Mouse (Mus musculus): ENCODE measurements around the gene Capsl. TPM values are rescaled to one million over a fixed set of nuclear protein-coding genes. Genes with fewer than 3 reads are reported as not detected.

The Capsl gene
- polyA plus RNA-seq (2015; fragmentation: Nextera tagmentation; extraction: Ambion mirVana), result 5.3 and 5.8 TPM in 2 replicates

GRCm38 (mm10) chr15:9435534-9436180 is at the start of gene Capsl:
Gene Capsl, plus strand, starts transcription at chr15:9436028.
- Histone ChIP-seq H3K27ac (replicated peaks) (no peak within 1 kb of the TSS), H3K9ac (no peak within 1 kb of the TSS), H3K4me1 (replicated peaks) (no peaks in the 10 kb centered on the region), H3K4me2 (peak within 1 kb of the TSS; percentile 35; the same call in 1 of the 2 replicates), H3K4me3 (0 out of 2 replicates have a peak within 1 kb of the TSS, but pooled peaks have one; percentile 14), H3K27me3 (no peaks in the 10 kb centered on the region), H3K36me3 (no peaks in the 10 kb centered on the region), H3K9me3 (no peaks in the 10 kb centered on the region)
- peak; percentile 85 for ATAC-seq (ENCODE audit: low FRiP score, low read depth)
- 50% methylated on average over 12 of the region's 12 CpGs for WGBS

- H3K9ac ChIP-seq, result no peak overlapping the region
- H3K4me2 ChIP-seq, result no peak overlapping the region
- H3K27me3 ChIP-seq, result no peaks in the 10 kb centered on the region
- no peaks in the 10 kb centered on the region for H3K4me1 ChIP-seq (replicated peaks)
- ATAC-seq (ENCODE audit: low FRiP score, low read depth), result no peak
- no peak overlapping the region for H3K27ac ChIP-seq (replicated peaks)
- no peaks in the 10 kb centered on the region for H3K36me3 ChIP-seq
- 94% methylated on average over 3 of the region's 3 CpGs for WGBS
- no peaks in the 10 kb centered on the region for H3K9me3 ChIP-seq
- H3K4me3 ChIP-seq, result no peak overlapping the region
Observed at GRCm38 (mm10) chr15:9409475-9409874, 26.4 kb upstream of the Capsl start.

GRCm38 (mm10) chr15:9421163-9421562 is 14.7 kb upstream of the Capsl start:
- H3K9me3 ChIP-seq, result no peaks in the 10 kb centered on the region
- no peaks in the 10 kb centered on the region for H3K4me1 ChIP-seq (replicated peaks)
- no peaks in the 10 kb centered on the region for H3K36me3 ChIP-seq
- ATAC-seq (ENCODE audit: low FRiP score, low read depth), result no peak
- H3K27me3 ChIP-seq, result no peaks in the 10 kb centered on the region
- H3K4me3 ChIP-seq, result no peak overlapping the region
- no peak overlapping the region for H3K27ac ChIP-seq (replicated peaks)
- no peak overlapping the region for H3K4me2 ChIP-seq
- H3K9ac ChIP-seq, result no peak overlapping the region

GRCm38 (mm10) chr15:9427849-9428248 is 8.0 kb upstream of the Capsl start:
- H3K9me3 ChIP-seq, result no peaks in the 10 kb centered on the region
- no peak overlapping the region for H3K4me2 ChIP-seq
- no peak overlapping the region for H3K9ac ChIP-seq
- H3K27ac ChIP-seq (replicated peaks), result no peak overlapping the region
- no peak for ATAC-seq (ENCODE audit: low FRiP score, low read depth)
- no peaks in the 10 kb centered on the region for H3K27me3 ChIP-seq
- H3K36me3 ChIP-seq, result no peaks in the 10 kb centered on the region
- no peaks in the 10 kb centered on the region for H3K4me1 ChIP-seq (replicated peaks)
- H3K4me3 ChIP-seq, result no peak overlapping the region

- 92% methylated on average over 3 of the region's 3 CpGs for WGBS
- ATAC-seq (ENCODE audit: low FRiP score, low read depth), result no peak
Observed at GRCm38 (mm10) chr15:9429843-9430242, 6.0 kb upstream of the Capsl start.

GRCm38 (mm10) chr15:9451999-9452398 is 16.2 kb downstream of the Capsl start:
- H3K4me3 ChIP-seq, result no peak overlapping the region
- ATAC-seq (ENCODE audit: low FRiP score, low read depth), result no peak
- 91% methylated on average over 1 of the region's 1 CpGs for WGBS

More at GRCm38 (mm10) chr15:9429843-9430242, 6.0 kb upstream of the Capsl start:
- H3K36me3 ChIP-seq, result no peaks in the 10 kb centered on the region
- no peak overlapping the region for H3K27ac ChIP-seq (replicated peaks)
- H3K4me1 ChIP-seq (replicated peaks), result no peaks in the 10 kb centered on the region
- no peaks in the 10 kb centered on the region for H3K27me3 ChIP-seq
- no peak overlapping the region for H3K9ac ChIP-seq
- no peak overlapping the region for H3K4me2 ChIP-seq
- no peaks in the 10 kb centered on the region for H3K9me3 ChIP-seq
- H3K4me3 ChIP-seq, result no peak overlapping the region

GRCm38 (mm10) chr15:9452842-9453241 is 17.0 kb downstream of the Capsl start:
- H3K36me3 ChIP-seq, result no peaks in the 10 kb centered on the region
- no peak overlapping the region for H3K4me3 ChIP-seq
- WGBS, result 42% methylated on average over 1 of the region's 1 CpGs
- H3K4me1 ChIP-seq (replicated peaks), result no peaks in the 10 kb centered on the region
- H3K9ac ChIP-seq, result no peak overlapping the region
- H3K4me2 ChIP-seq, result no peak overlapping the region
- no peak overlapping the region for H3K27ac ChIP-seq (replicated peaks)
- no peak for ATAC-seq (ENCODE audit: low FRiP score, low read depth)
- H3K27me3 ChIP-seq, result no peaks in the 10 kb centered on the region
- H3K9me3 ChIP-seq, result no peaks in the 10 kb centered on the region

More at GRCm38 (mm10) chr15:9451999-9452398, 16.2 kb downstream of the Capsl start:
- Histone ChIP-seq H3K4me1 (replicated peaks) (no peaks in the 10 kb centered on the region), H3K27ac (replicated peaks) (no peak overlapping the region), H3K4me2 (no peak overlapping the region), H3K36me3 (no peaks in the 10 kb centered on the region), H3K9ac (no peak overlapping the region), H3K27me3 (no peaks in the 10 kb centered on the region), H3K9me3 (no peaks in the 10 kb centered on the region)

- no peak for ATAC-seq (ENCODE audit: low FRiP score, low read depth)
- WGBS, result 82% methylated on average over 4 of the region's 4 CpGs
- H3K36me3 ChIP-seq, result no peaks in the 10 kb centered on the region
- no peak overlapping the region for H3K4me3 ChIP-seq
- H3K27ac ChIP-seq (replicated peaks), result no peak overlapping the region
- H3K4me2 ChIP-seq, result no peak overlapping the region
- H3K9ac ChIP-seq, result no peak overlapping the region
- no peaks in the 10 kb centered on the region for H3K4me1 ChIP-seq (replicated peaks)
- H3K27me3 ChIP-seq, result no peaks in the 10 kb centered on the region
- no peaks in the 10 kb centered on the region for H3K9me3 ChIP-seq
Observed at GRCm38 (mm10) chr15:9454198-9454597, 18.4 kb downstream of the Capsl start.

- H3K9ac ChIP-seq, result no peak overlapping the region
- 74% methylated on average over 4 of the region's 4 CpGs for WGBS
- no peaks in the 10 kb centered on the region for H3K36me3 ChIP-seq
- H3K27ac ChIP-seq (replicated peaks), result no peak overlapping the region
- ATAC-seq (ENCODE audit: low FRiP score, low read depth), result peak; percentile 94
- no peaks in the 10 kb centered on the region for H3K4me1 ChIP-seq (replicated peaks)
- no peaks in the 10 kb centered on the region for H3K9me3 ChIP-seq
- H3K4me2 ChIP-seq, result no peak overlapping the region
- no peaks in the 10 kb centered on the region for H3K27me3 ChIP-seq
- H3K4me3 ChIP-seq, result no peak overlapping the region
Observed at GRCm38 (mm10) chr15:9455241-9455640, 19.4 kb downstream of the Capsl start.

- no peak overlapping the region for H3K9ac ChIP-seq
- H3K4me3 ChIP-seq, result no peak overlapping the region
- H3K27me3 ChIP-seq, result no peaks in the 10 kb centered on the region
- no peak overlapping the region for H3K27ac ChIP-seq (replicated peaks)
- no peaks in the 10 kb centered on the region for H3K9me3 ChIP-seq
- 71% methylated on average over 7 of the region's 7 CpGs for WGBS
- H3K36me3 ChIP-seq, result no peaks in the 10 kb centered on the region
- peak; percentile 27; the same call in 1 of the 2 replicates for ATAC-seq (ENCODE audit: low FRiP score, low read depth)
- H3K4me2 ChIP-seq, result no peak overlapping the region
- no peaks in the 10 kb centered on the region for H3K4me1 ChIP-seq (replicated peaks)
Observed at GRCm38 (mm10) chr15:9463521-9464027, 27.7 kb downstream of the Capsl start.

GRCm38 (mm10) chr15:9464039-9464438 is 28.2 kb downstream of the Capsl start:
- H3K27me3 ChIP-seq, result no peaks in the 10 kb centered on the region
- H3K27ac ChIP-seq (replicated peaks), result no peak overlapping the region
- H3K9me3 ChIP-seq, result no peaks in the 10 kb centered on the region
- H3K9ac ChIP-seq, result no peak overlapping the region
- no peak overlapping the region for H3K4me3 ChIP-seq
- H3K4me1 ChIP-seq (replicated peaks), result no peaks in the 10 kb centered on the region
- no peak overlapping the region for H3K4me2 ChIP-seq
- H3K36me3 ChIP-seq, result no peaks in the 10 kb centered on the region
- no peak for ATAC-seq (ENCODE audit: low FRiP score, low read depth)
- 29% methylated on average over 1 of the region's 1 CpGs for WGBS

GRCm38 (mm10) chr15:9471053-9471685 is 35.3 kb downstream of the Capsl start:
- no peak overlapping the region for H3K4me2 ChIP-seq
- ATAC-seq (ENCODE audit: low FRiP score, low read depth), result no peak
- H3K4me1 ChIP-seq (replicated peaks), result no peaks in the 10 kb centered on the region
- no peak overlapping the region for H3K4me3 ChIP-seq
- 88% methylated on average over 4 of the region's 4 CpGs for WGBS
- H3K9me3 ChIP-seq, result no peaks in the 10 kb centered on the region
- no peak overlapping the region for H3K27ac ChIP-seq (replicated peaks)
- H3K36me3 ChIP-seq, result no peaks in the 10 kb centered on the region
- H3K9ac ChIP-seq, result no peak overlapping the region
- H3K27me3 ChIP-seq, result no peaks in the 10 kb centered on the region
